Mouse (Mus musculus) kidney, embryonic 14.5 days (tissue): Measurements from ENCODE around the gene Dpp4. TPM values are rescaled to one million over a fixed set of nuclear protein-coding genes. Genes with fewer than 3 reads are reported as not detected.

Experiments used
- ATAC-seq: fragments of 200-750 bp; cut with Nextera tagmentation; 2 replicates; pipeline ENCODE4 v1.8.0; 2017; ENCODE audit warnings: moderate number of reproducible peaks, mild to moderate bottlenecking, moderate TSS enrichment, moderate library complexity; ENCODE audit not compliant: low FRiP score, low TSS enrichment
- H3K27ac ChIP-seq: fragments of 300-500 bp; sonication (generic); 2 replicates; pipeline ENCODE4 v1.5.1; 2014; ENCODE audit warnings: low read depth, mild to moderate bottlenecking, low read length, moderate library complexity, mixed read lengths
- H3K27me3 ChIP-seq: fragments of 300-500 bp; sonication (generic); 2 replicates; pipeline ENCODE4 v1.6.1; 2014; ENCODE audit warnings: mild to moderate bottlenecking, low read length; ENCODE audit not compliant: control insufficient read depth, insufficient read depth
- H3K36me3 ChIP-seq: fragments of 300-500 bp; sonication (generic); 2 replicates; pipeline ENCODE4 v1.6.1; 2014; ENCODE audit warnings: low read length, mixed read lengths; ENCODE audit not compliant: control insufficient read depth, insufficient read depth
- H3K4me1 ChIP-seq: fragments of 300-500 bp; sonication (generic); 2 replicates; pipeline ENCODE4 v1.6.1; 2014; ENCODE audit warnings: low read length, mixed read lengths; ENCODE audit not compliant: control insufficient read depth, insufficient read depth
- H3K4me2 ChIP-seq: fragments of 300-500 bp; sonication (generic); replicated peaks from 2 replicates; pipeline ENCODE4 v1.6.1; 2014; ENCODE audit warnings: low read depth, mild to moderate bottlenecking, low read length
- H3K4me3 ChIP-seq: fragments of 300-500 bp; sonication (generic); 2 replicates; pipeline ENCODE4 v1.5.1; 2014; ENCODE audit warnings: mild to moderate bottlenecking, low read length
- H3K9ac ChIP-seq: fragments of 300-500 bp; sonication (generic); 2 replicates; pipeline ENCODE4 v1.6.1; 2014; ENCODE audit warnings: low read depth, mild to moderate bottlenecking, low read length, moderate library complexity
- H3K9me3 ChIP-seq: fragments of 300-500 bp; sonication (generic); 2 replicates; pipeline ENCODE4 v1.6.1; 2016; ENCODE audit warnings: low read length; ENCODE audit not compliant: control insufficient read depth
- WGBS: fragments of 180-500 bp; shearing (Covaris S2); extraction: QIAGEN DNeasy Blood & Tissue Kit; methylation state at CpG from one replicate; pipeline ENCODE4 v1.1.7; 2014; 5-methylcytosine and 5-hydroxymethylcytosine counted together
- polyA plus RNA-seq: library from polyadenylated mRNA; unstranded; fragments of >200 nt; fragmentation: Nextera tagmentation; extraction: Ambion mirVana; gene quantifications from 2 replicates; pipeline ENCODE4 v1.2.1, GENCODE M21; 2014

Dpp4 gene
- polyA plus RNA-seq, 1 experiment from 2014 or later = 70.1 TPM

DNA sequence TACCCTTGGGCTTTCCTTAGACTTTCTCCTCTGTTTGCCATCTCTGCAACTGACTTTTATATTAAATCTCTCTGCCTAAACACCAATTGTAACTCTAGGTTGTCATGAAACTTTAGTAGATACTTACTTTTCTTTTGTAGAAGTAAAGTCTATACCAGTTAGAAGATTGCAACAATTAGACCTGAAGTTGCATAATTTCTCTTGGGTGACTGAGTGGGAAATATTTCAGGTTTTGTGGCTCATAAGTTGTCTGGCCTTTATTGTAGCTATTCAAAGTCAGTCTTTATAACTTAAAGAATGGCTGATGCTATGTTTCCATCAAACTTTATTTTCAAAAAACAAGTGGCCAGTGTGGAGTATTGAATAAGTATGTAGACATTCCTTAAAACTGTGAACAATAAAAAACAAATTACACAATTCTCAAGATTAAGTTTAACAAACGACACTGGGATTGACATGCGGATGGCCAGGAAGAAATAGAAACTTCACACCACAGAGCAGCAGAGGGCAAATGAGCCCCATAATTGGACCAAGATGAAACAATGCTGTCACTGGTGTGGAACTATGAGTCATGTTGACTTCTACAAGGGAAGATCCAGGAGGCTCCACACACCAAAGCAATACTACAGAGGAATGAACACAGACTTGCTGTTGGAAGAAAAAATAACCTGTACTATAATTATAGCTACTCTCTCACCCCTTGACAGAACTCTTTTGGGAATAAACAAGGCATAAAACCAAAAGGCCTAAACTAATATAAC, 13.7 kb downstream of the Dpp4 start:
- 0 out of 2 replicates have a peak, but pooled peaks cover 2% of the 10 kb centered on the region for H3K4me1 ChIP-seq
- H3K36me3 ChIP-seq = no peaks in the 10 kb centered on the region
- no peaks in the 10 kb centered on the region for H3K27me3 ChIP-seq
- H3K4me3 ChIP-seq = no peak overlapping the region
- 89% methylated on average over 2 of the region's 2 CpGs for WGBS
- H3K9ac ChIP-seq = no peak overlapping the region
- no peaks in the 10 kb centered on the region for H3K9me3 ChIP-seq
- no peak overlapping the region for H3K27ac ChIP-seq
- no peak for ATAC-seq
- no peak overlapping the region for H3K4me2 ChIP-seq

DNA sequence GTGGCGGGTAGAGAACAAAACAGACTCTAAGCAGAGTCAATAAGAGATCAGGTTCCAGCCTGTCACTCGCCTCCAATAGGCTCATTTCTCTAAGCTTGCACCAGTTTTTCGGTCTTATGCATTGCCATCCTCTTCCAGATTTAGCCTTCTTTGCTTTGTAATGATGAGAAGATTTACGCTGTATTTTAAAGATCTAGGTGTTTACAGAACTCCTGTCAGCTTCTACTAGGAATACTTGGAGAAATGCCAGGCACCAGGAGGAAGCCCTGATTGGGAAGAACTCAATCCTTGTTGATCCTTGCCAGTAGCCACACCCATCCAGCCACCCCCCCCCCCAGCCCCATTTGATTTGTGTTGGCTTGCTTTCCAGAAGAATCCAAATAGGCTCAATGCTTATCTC, 14.4 kb downstream of the Dpp4 start:
- H3K36me3 ChIP-seq = no peaks in the 10 kb centered on the region
- no peak overlapping the region for H3K4me2 ChIP-seq
- no peaks in the 10 kb centered on the region for H3K9me3 ChIP-seq
- WGBS = 81% methylated on average over 4 of the region's 4 CpGs
- no peaks in the 10 kb centered on the region for H3K27me3 ChIP-seq
- ATAC-seq = no peak
- H3K27ac ChIP-seq = no peak overlapping the region
- H3K4me3 ChIP-seq = no peak overlapping the region
- H3K4me1 ChIP-seq = no peaks in the 10 kb centered on the region
- H3K9ac ChIP-seq = no peak overlapping the region

DNA sequence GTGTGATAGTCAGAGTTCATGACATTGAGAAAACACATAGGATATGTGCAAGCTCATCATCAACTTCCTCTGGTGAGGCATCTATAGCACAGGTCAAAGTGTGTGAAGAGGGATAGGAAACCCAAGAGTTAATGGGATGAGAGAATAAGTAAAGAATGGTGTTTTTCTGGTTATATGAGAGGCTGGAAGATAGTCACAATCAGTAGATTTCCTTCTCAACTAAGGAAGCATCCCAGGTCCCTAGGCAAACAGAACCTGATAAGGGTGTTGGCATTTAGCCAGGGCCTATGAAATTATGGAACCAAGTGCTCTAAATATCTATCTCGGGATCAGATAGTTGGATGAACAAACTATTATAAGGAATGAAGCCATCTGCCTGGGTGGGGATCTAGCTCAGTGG, 15.2 kb downstream of the Dpp4 start:
- H3K36me3 ChIP-seq = no peaks in the 10 kb centered on the region
- no peak overlapping the region for H3K4me2 ChIP-seq
- no peak for ATAC-seq
- no peaks in the 10 kb centered on the region for H3K4me1 ChIP-seq
- no peak overlapping the region for H3K4me3 ChIP-seq
- H3K27me3 ChIP-seq = no peaks in the 10 kb centered on the region
- no peak overlapping the region for H3K9ac ChIP-seq
- no peaks in the 10 kb centered on the region for H3K9me3 ChIP-seq
- 71% methylated on average over 1 of the region's 1 CpGs for WGBS
- no peak overlapping the region for H3K27ac ChIP-seq

DNA sequence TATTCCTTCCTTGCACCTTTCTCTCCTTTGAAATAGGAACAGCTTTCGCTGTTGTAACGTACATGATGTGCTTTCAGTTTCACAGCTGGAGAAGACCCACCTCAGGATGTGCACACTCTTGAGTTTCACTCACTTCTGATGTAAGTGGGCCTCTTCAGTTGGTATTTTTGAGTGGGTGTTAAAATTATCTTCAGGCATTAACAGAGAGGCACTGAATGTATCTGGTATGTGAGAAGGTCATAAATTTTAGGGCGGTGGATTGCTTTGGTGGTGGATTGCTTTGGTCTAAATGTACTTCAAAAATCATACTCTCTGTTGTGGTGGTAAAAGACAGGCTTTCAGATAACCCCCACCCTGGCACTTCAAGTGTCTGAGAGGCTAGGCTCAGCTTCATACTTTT, 17.2 kb downstream of the Dpp4 start:
- Histone ChIP-seq H3K4me2 (no peak overlapping the region), H3K4me1 (no peaks in the 10 kb centered on the region), H3K4me3 (no peak overlapping the region), H3K27ac (no peak overlapping the region), H3K9me3 (no peaks in the 10 kb centered on the region), H3K27me3 (no peaks in the 10 kb centered on the region), H3K36me3 (no peaks in the 10 kb centered on the region), H3K9ac (no peak overlapping the region)
- WGBS = 89% methylated on average over 3 of the region's 3 CpGs
- no peak for ATAC-seq

DNA sequence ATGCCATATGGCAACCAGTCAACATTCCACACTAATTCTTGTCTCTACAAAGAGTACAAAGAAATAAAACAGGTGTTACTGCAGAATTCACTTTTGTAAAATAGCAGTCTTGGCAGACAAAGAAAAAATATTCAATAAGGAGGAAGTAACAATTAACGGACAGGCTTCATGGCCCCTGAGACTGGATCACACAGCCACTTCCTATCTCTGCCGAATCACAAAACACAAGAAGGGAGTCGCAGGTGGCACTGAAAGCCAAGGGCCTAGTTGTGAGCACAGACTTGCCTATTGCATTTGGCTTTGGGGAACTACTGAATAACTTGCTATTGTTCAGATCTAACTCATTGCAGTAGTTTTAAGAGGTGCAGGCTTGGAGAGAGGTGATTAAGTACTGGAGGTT, 19.9 kb downstream of the Dpp4 start:
- H3K4me3 ChIP-seq = no peak overlapping the region
- H3K9me3 ChIP-seq = no peaks in the 10 kb centered on the region
- no peak overlapping the region for H3K27ac ChIP-seq
- ATAC-seq = no peak
- H3K4me1 ChIP-seq = no peaks in the 10 kb centered on the region
- WGBS = 87% methylated on average over 3 of the region's 3 CpGs
- no peak overlapping the region for H3K9ac ChIP-seq
- H3K27me3 ChIP-seq = no peaks in the 10 kb centered on the region
- H3K4me2 ChIP-seq = no peak overlapping the region
- H3K36me3 ChIP-seq = no peaks in the 10 kb centered on the region

DNA sequence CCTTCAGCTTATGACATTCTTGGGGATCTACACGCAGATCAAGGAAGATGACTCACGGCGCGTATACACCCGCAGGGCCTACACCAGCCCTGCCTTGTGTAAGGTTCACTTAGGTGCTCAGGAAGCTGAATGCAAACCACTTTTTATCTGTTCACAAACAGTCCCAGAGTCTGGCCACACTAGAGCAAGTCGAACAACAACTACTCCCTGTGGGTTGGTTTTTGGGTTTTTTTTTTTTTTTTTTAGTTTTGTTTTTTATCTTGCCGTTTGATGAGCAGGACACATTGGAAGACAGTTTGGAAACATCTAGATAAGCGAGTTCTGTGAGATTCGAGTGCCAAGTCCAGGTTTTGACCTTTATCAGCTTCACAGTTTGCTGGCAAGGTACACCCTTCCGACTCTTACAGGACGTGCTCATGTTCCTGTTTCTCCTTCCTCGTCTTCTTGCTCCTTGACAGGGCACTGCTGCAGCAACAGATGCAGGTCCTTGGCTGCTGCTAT, 21.0 kb downstream of the Dpp4 start:
- WGBS = 84% methylated on average over 12 of the region's 12 CpGs
- Histone ChIP-seq H3K27me3 (no peaks in the 10 kb centered on the region), H3K4me1 (no peaks in the 10 kb centered on the region), H3K27ac (no peak overlapping the region), H3K9ac (no peak overlapping the region), H3K9me3 (no peaks in the 10 kb centered on the region; the same call in 1 of the 2 replicates), H3K4me2 (no peak overlapping the region), H3K36me3 (no peaks in the 10 kb centered on the region), H3K4me3 (no peak overlapping the region)
- ATAC-seq = no peak

DNA sequence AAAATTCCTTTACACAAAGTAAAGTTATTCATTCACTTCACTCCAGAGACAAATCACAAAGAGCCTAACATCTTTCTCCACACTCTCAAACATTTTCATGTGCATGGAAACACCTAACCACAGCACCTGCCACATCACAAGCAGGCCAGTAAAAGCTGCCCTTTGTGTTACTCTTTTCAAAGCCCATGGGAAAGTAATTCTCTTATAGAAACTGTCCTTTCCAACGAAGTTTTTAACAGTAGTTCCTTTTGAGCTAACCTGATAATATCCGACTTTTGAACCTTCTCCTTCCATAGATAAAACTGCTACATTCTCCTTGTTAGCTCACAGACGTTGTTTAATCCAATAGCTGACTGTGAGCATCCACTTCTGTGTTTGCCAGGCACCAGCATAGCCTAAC, 21.7 kb downstream of the Dpp4 start:
- ATAC-seq = no peak
- no peak overlapping the region for H3K27ac ChIP-seq
- H3K4me2 ChIP-seq = no peak overlapping the region
- no peaks in the 10 kb centered on the region for H3K27me3 ChIP-seq
- H3K9ac ChIP-seq = no peak overlapping the region
- no peaks in the 10 kb centered on the region; the same call in 1 of the 2 replicates for H3K9me3 ChIP-seq
- WGBS = 70% methylated on average over 3 of the region's 3 CpGs
- H3K36me3 ChIP-seq = no peaks in the 10 kb centered on the region
- no peaks in the 10 kb centered on the region for H3K4me1 ChIP-seq
- H3K4me3 ChIP-seq = no peak overlapping the region

DNA sequence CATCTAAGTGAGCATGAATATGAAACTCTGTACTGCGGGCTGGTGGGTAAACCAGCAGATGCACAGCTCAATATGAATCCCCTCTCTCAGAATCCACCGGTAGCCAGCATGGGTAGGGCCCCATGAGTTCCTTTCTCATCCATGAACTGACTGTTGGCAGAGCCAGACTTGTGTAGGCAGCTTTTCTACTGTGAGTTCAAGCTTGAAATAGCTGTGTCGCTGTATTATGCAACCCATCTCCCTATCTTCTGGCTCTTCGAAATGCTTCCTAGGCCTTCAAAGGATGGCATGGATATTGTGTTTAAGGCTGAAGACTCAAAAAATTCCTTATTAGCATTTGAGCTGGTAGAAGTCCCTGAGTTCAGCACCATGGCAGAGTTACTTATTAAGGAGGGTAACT, 23.2 kb downstream of the Dpp4 start:
- Histone ChIP-seq H3K27ac (no peak overlapping the region), H3K27me3 (no peaks in the 10 kb centered on the region), H3K4me2 (no peak overlapping the region), H3K9ac (no peak overlapping the region), H3K4me3 (no peak overlapping the region), H3K4me1 (no peaks in the 10 kb centered on the region), H3K9me3 (no peaks in the 10 kb centered on the region; the same call in 1 of the 2 replicates), H3K36me3 (no peaks in the 10 kb centered on the region)
- no peak for ATAC-seq
- WGBS = 92% methylated on average over 4 of the region's 4 CpGs

DNA sequence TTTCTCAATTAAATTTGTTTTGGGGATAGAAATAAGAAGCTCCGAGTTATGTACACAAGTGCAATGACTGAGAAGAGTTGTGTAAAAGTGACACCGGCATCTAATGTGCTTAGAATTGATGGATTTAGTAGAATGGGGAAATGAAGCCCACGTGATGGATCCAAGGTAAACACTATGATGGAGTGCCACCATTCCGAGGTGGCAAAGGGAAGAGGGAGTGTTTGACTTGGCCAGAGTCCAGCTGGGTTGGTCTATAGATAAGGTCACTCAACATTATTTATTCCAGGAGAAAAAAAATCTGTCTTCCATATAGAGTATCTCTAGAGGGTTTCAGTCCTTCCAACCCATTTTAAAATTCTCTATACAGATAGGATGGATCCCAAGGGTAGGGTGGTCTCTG, 28.8 kb downstream of the Dpp4 start:
- Histone ChIP-seq H3K27me3 (no peaks in the 10 kb centered on the region), H3K4me1 (no peaks in the 10 kb centered on the region), H3K4me2 (no peak overlapping the region), H3K9ac (no peak overlapping the region), H3K27ac (no peak overlapping the region), H3K9me3 (no peaks in the 10 kb centered on the region; the same call in 1 of the 2 replicates), H3K36me3 (no peaks in the 10 kb centered on the region), H3K4me3 (no peak overlapping the region)
- WGBS = 48% methylated on average over 4 of the region's 4 CpGs
- no peak for ATAC-seq
